Mouse (Mus musculus): ENCODE measurements around the gene Snrpb. TPM values are rescaled to one million over a fixed set of nuclear protein-coding genes. Genes with fewer than 3 reads are reported as not detected.

Gene Snrpb
- polyA plus RNA-seq, 1 experiment, result 585 TPM

- Histone ChIP-seq H3K79me3 (ENCODE audit: low read depth) (peaks cover 15% of the 10 kb centered on the region), H3ac (ENCODE audit: control insufficient read depth, insufficient read length, low read depth) (no peak overlapping the region), H3K79me2 (ENCODE audit: control insufficient read depth, insufficient read depth) (peaks cover 40% of the 10 kb centered on the region), H3K27me3 (ENCODE audit: control insufficient read depth, insufficient read depth, insufficient read length) (no peaks in the 10 kb centered on the region), H3K4me3 (ENCODE audit: insufficient read depth, poor library complexity, severe bottlenecking) (no peak overlapping the region), H3K36me3 (ENCODE audit: control insufficient read depth, insufficient read depth) (peaks cover 99% of the 10 kb centered on the region)
- TF ChIP-seq USF1 (IDR thresholded peaks at IDR 0.05; ENCODE audit: low read depth), result no peak
- TF ChIP-seq MAX (IDR thresholded peaks at IDR 0.05), result no peak
- TF ChIP-seq CEBPB (IDR thresholded peaks at IDR 0.05; ENCODE audit: low read depth), result no peak
- TF ChIP-seq CTCF (IDR thresholded peaks at IDR 0.05; ENCODE audit: control insufficient read depth, insufficient read depth, insufficient read length), result no peak
- no peak for TF ChIP-seq MYOG (IDR thresholded peaks at IDR 0.05; ENCODE audit: control insufficient read depth, extremely low read depth, insufficient read length)
- no peak for TF ChIP-seq FOSL1 (IDR thresholded peaks at IDR 0.05; ENCODE audit: insufficient read depth, low read length, poor library complexity, severe bottlenecking)
- no peak for TF ChIP-seq MYOD1 (IDR thresholded peaks at IDR 0.05; ENCODE audit: control insufficient read depth, insufficient read length, low read depth)
Measured at GRCm38 (mm10) chr2:130171674-130172073, 7.5 kb downstream of the Snrpb start.

- no peak overlapping the region for H3K4me3 ChIP-seq (ENCODE audit: insufficient read depth, poor library complexity, severe bottlenecking)
- TF ChIP-seq MYOG (IDR thresholded peaks at IDR 0.05; ENCODE audit: control insufficient read depth, extremely low read depth, insufficient read length), result no peak
- no peak for TF ChIP-seq FOSL1 (IDR thresholded peaks at IDR 0.05; ENCODE audit: insufficient read depth, low read length, poor library complexity, severe bottlenecking)
- no peak for TF ChIP-seq MYOD1 (IDR thresholded peaks at IDR 0.05; ENCODE audit: control insufficient read depth, insufficient read length, low read depth)
- TF ChIP-seq CTCF (IDR thresholded peaks at IDR 0.05; ENCODE audit: control insufficient read depth, insufficient read depth, insufficient read length), result no peak
- no peak for TF ChIP-seq MAX (IDR thresholded peaks at IDR 0.05)
- TF ChIP-seq USF1 (IDR thresholded peaks at IDR 0.05; ENCODE audit: low read depth), result no peak
- no peak for TF ChIP-seq CEBPB (IDR thresholded peaks at IDR 0.05; ENCODE audit: low read depth)
- no peak overlapping the region for H3ac ChIP-seq (ENCODE audit: control insufficient read depth, insufficient read length, low read depth)
- H3K36me3 ChIP-seq (ENCODE audit: control insufficient read depth, insufficient read depth), result peaks cover 69% of the 10 kb centered on the region
- no peaks in the 10 kb centered on the region for H3K79me3 ChIP-seq (ENCODE audit: low read depth)
- H3K27me3 ChIP-seq (ENCODE audit: control insufficient read depth, insufficient read depth, insufficient read length), result no peaks in the 10 kb centered on the region
- H3K79me2 ChIP-seq (ENCODE audit: control insufficient read depth, insufficient read depth), result peaks cover 4% of the 10 kb centered on the region
Measured at GRCm38 (mm10) chr2:130167861-130168260, 11.3 kb downstream of the Snrpb start.

GRCm38 (mm10) chr2:130166311-130167214 is 12.6 kb downstream of the Snrpb start:
- TF ChIP-seq MYOD1 (IDR thresholded peaks at IDR 0.05; ENCODE audit: control insufficient read depth, insufficient read length, low read depth) (no peak), FOSL1 (IDR thresholded peaks at IDR 0.05; ENCODE audit: insufficient read depth, low read length, poor library complexity, severe bottlenecking) (no peak), CEBPB (IDR thresholded peaks at IDR 0.05; ENCODE audit: low read depth) (no peak), USF1 (IDR thresholded peaks at IDR 0.05; ENCODE audit: low read depth) (no peak), CTCF (IDR thresholded peaks at IDR 0.05; ENCODE audit: control insufficient read depth, insufficient read depth, insufficient read length) (no peak)
- Histone ChIP-seq H3K79me2 (ENCODE audit: control insufficient read depth, insufficient read depth) (no peaks in the 10 kb centered on the region), H3K27me3 (ENCODE audit: control insufficient read depth, insufficient read depth, insufficient read length) (no peaks in the 10 kb centered on the region), H3K79me3 (ENCODE audit: low read depth) (no peaks in the 10 kb centered on the region), H3K4me3 (ENCODE audit: insufficient read depth, poor library complexity, severe bottlenecking) (no peak overlapping the region), H3K36me3 (ENCODE audit: control insufficient read depth, insufficient read depth) (peaks cover 56% of the 10 kb centered on the region), H3ac (ENCODE audit: control insufficient read depth, insufficient read length, low read depth) (no peak overlapping the region)

GRCm38 (mm10) chr2:130162701-130163100 is 16.5 kb downstream of the Snrpb start:
- TF ChIP-seq USF1 (IDR thresholded peaks at IDR 0.05; ENCODE audit: low read depth) (no peak), CEBPB (IDR thresholded peaks at IDR 0.05; ENCODE audit: low read depth) (no peak), CTCF (IDR thresholded peaks at IDR 0.05; ENCODE audit: control insufficient read depth, insufficient read depth, insufficient read length) (no peak), FOSL1 (IDR thresholded peaks at IDR 0.05; ENCODE audit: insufficient read depth, low read length, poor library complexity, severe bottlenecking) (no peak), MYOD1 (IDR thresholded peaks at IDR 0.05; ENCODE audit: control insufficient read depth, insufficient read length, low read depth) (no peak), MAX (IDR thresholded peaks at IDR 0.05) (no peak), MYOG (IDR thresholded peaks at IDR 0.05; ENCODE audit: control insufficient read depth, extremely low read depth, insufficient read length) (no peak)
- Histone ChIP-seq H3K79me2 (ENCODE audit: control insufficient read depth, insufficient read depth) (no peaks in the 10 kb centered on the region), H3ac (ENCODE audit: control insufficient read depth, insufficient read length, low read depth) (no peak overlapping the region), H3K79me3 (ENCODE audit: low read depth) (no peaks in the 10 kb centered on the region), H3K36me3 (ENCODE audit: control insufficient read depth, insufficient read depth) (peaks cover 18% of the 10 kb centered on the region), H3K27me3 (ENCODE audit: control insufficient read depth, insufficient read depth, insufficient read length) (no peaks in the 10 kb centered on the region), H3K4me3 (ENCODE audit: insufficient read depth, poor library complexity, severe bottlenecking) (no peak overlapping the region)

GRCm38 (mm10) chr2:130158088-130158437 is 21.1 kb downstream of the Snrpb start:
- Histone ChIP-seq H3K79me2 (ENCODE audit: control insufficient read depth, insufficient read depth) (no peaks in the 10 kb centered on the region), H3K27me3 (ENCODE audit: control insufficient read depth, insufficient read depth, insufficient read length) (no peaks in the 10 kb centered on the region), H3K4me3 (ENCODE audit: insufficient read depth, poor library complexity, severe bottlenecking) (no peak overlapping the region), H3ac (ENCODE audit: control insufficient read depth, insufficient read length, low read depth) (no peak overlapping the region), H3K79me3 (ENCODE audit: low read depth) (no peaks in the 10 kb centered on the region), H3K36me3 (ENCODE audit: control insufficient read depth, insufficient read depth) (no peaks in the 10 kb centered on the region)
- TF ChIP-seq FOSL1 (IDR thresholded peaks at IDR 0.05; ENCODE audit: insufficient read depth, low read length, poor library complexity, severe bottlenecking) (no peak), CTCF (IDR thresholded peaks at IDR 0.05; ENCODE audit: control insufficient read depth, insufficient read depth, insufficient read length) (no peak), USF1 (IDR thresholded peaks at IDR 0.05; ENCODE audit: low read depth) (no peak), MYOG (IDR thresholded peaks at IDR 0.05; ENCODE audit: control insufficient read depth, extremely low read depth, insufficient read length) (no peak), MYOD1 (IDR thresholded peaks at IDR 0.05; ENCODE audit: control insufficient read depth, insufficient read length, low read depth) (no peak), CEBPB (IDR thresholded peaks at IDR 0.05; ENCODE audit: low read depth) (no peak), MAX (IDR thresholded peaks at IDR 0.05) (no peak)

Measured in C2C12 (cell line).